In the genomic region with DNA sequence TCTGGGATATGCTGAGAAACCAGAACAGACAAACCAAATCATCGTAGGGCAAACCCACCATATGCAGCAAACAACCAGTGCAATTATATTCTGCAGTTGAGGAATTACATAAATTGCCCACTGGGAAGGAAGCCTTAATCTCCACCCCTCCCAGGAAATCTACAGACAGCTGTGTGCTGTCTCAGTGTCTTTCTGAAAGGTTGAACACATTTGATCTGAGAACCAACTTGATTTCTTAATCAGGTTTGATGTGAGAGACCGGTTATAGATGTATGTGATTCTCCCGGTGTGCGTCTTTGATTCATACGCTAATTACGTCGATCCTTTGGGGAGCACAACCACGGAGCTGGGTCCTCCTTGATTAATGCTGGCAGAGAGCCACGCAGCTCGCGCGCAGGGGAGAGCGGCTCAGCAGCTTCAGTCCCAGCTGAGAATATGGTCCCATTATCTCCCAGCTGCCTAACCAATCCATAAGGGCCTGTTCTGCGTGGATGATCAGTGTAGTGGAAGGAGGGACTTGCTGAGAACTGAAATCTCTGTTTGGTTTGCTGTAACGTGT, we compare ENCODE assay signal across 8 mouse cellular contexts.
DNase-seq lines count a peak whose midpoint lies in the region; ATAC-seq lines count a peak whose summit lies in the region.

No protein-coding gene starts in this region.

- peak overlapping the region; percentile 16 for H3K4me3 ChIP-seq in heart, embryonic 11.5 days (ENCODE audit: low read depth, low read length)
- H3K4me3 ChIP-seq in embryonic facial prominence, embryonic 14.5 days (ENCODE audit: low read depth, low read length) = peak overlapping the region; percentile 31
- peak overlapping the region; percentile 13; the same call in 1 of the 2 replicates for H3K4me3 ChIP-seq in intestine, embryonic 14.5 days (ENCODE audit: low read depth, low read length)
- 0 out of 2 replicates have a peak overlapping the region, but pooled peaks have one; percentile 16 for H3K4me3 ChIP-seq in limb, embryonic 12.5 days (replicated peaks)

- H3K36me3 ChIP-seq in heart, embryonic 11.5 days (ENCODE audit: control insufficient read depth, insufficient read depth, low read length) = no peaks in the 10 kb centered on the region
- H3K36me3 ChIP-seq in embryonic facial prominence, embryonic 14.5 days (ENCODE audit: control insufficient read depth, insufficient read depth, low read length) = no peaks in the 10 kb centered on the region
- no peaks in the 10 kb centered on the region for H3K36me3 ChIP-seq in intestine, embryonic 14.5 days (ENCODE audit: control insufficient read depth, insufficient read depth, low read length)
- no peaks in the 10 kb centered on the region for H3K36me3 ChIP-seq in limb, embryonic 12.5 days

- no peaks in the 10 kb centered on the region for H3K27me3 ChIP-seq in heart, embryonic 11.5 days (ENCODE audit: control insufficient read depth, insufficient read depth, low read length)
- no peaks in the 10 kb centered on the region for H3K27me3 ChIP-seq in embryonic facial prominence, embryonic 14.5 days (replicated peaks; ENCODE audit: control insufficient read depth, insufficient read depth, low read length)
- no peaks in the 10 kb centered on the region for H3K27me3 ChIP-seq in intestine, embryonic 14.5 days (replicated peaks; ENCODE audit: control insufficient read depth, insufficient read depth, low read length)
- H3K27me3 ChIP-seq in limb, embryonic 12.5 days = no peaks in the 10 kb centered on the region

- H3K9ac ChIP-seq in heart, embryonic 11.5 days (ENCODE audit: low read depth, low read length) = no peak overlapping the region
- peak overlapping the region; percentile 45 for H3K9ac ChIP-seq in embryonic facial prominence, embryonic 14.5 days (ENCODE audit: low read depth, low read length)
- no peak overlapping the region for H3K9ac ChIP-seq in intestine, embryonic 14.5 days (ENCODE audit: low read length)
- no peak overlapping the region for H3K9ac ChIP-seq in limb, embryonic 12.5 days (replicated peaks)

- 0 out of 2 replicates have a peak, but pooled peaks have one; percentile 31 for ATAC-seq in heart, embryonic 11.5 days (replicated peaks; ENCODE audit: insufficient number of reproducible peaks, low FRiP score, low TSS enrichment)
- peak; percentile 93 for ATAC-seq in embryonic facial prominence, embryonic 14.5 days (ENCODE audit: low read depth)
- no peak for ATAC-seq in intestine, embryonic 14.5 days (replicated peaks; ENCODE audit: low FRiP score, low TSS enrichment, low read depth)
- ATAC-seq in limb, embryonic 12.5 days (ENCODE audit: insufficient number of reproducible peaks, insufficient read depth, low FRiP score, low TSS enrichment, low read depth) = no peak
- no peak for ATAC-seq in activated CD4-positive, CD25-positive, alpha-beta regulatory T cell, adult 4 months

- H3K4me1 ChIP-seq in heart, embryonic 11.5 days (ENCODE audit: control insufficient read depth, insufficient read depth, low read length) = no peaks in the 10 kb centered on the region
- no peaks in the 10 kb centered on the region for H3K4me1 ChIP-seq in embryonic facial prominence, embryonic 14.5 days (ENCODE audit: control insufficient read depth, insufficient read depth, low read length)
- H3K4me1 ChIP-seq in intestine, embryonic 14.5 days (replicated peaks; ENCODE audit: control insufficient read depth, insufficient read depth, low read length) = no peaks in the 10 kb centered on the region
- no peaks in the 10 kb centered on the region; the same call in 1 of the 2 replicates for H3K4me1 ChIP-seq in limb, embryonic 12.5 days (replicated peaks)

- H3K4me2 ChIP-seq in heart, embryonic 11.5 days = peak overlapping the region; percentile 51
- peak overlapping the region; percentile 51 for H3K4me2 ChIP-seq in embryonic facial prominence, embryonic 14.5 days (ENCODE audit: low read depth, low read length)
- peak overlapping the region; percentile 37 for H3K4me2 ChIP-seq in intestine, embryonic 14.5 days (ENCODE audit: low read length)
- peak overlapping the region; percentile 41 for H3K4me2 ChIP-seq in limb, embryonic 12.5 days

- DNase-seq in heart, adult 11 months = no peak
- peak; percentile 55 for DNase-seq in adrenal gland, postnatal 14 days
- peak; percentile 85 for DNase-seq in embryonic facial prominence, embryonic 14.5 days (ENCODE audit: low spot score)
- peak; percentile 54 for DNase-seq in intestine, embryonic 14.5 days (ENCODE audit: low spot score)
- DNase-seq in retina, postnatal 7 days (ENCODE audit: low read depth, low spot score) = peak; percentile 44

- H3K27ac ChIP-seq in heart, embryonic 11.5 days (ENCODE audit: low read depth, low read length) = no peak overlapping the region
- 0 out of 2 replicates have a peak overlapping the region, but pooled peaks have one; percentile 23 for H3K27ac ChIP-seq in embryonic facial prominence, embryonic 14.5 days (replicated peaks; ENCODE audit: low read depth, low read length)
- no peak overlapping the region for H3K27ac ChIP-seq in intestine, embryonic 14.5 days (ENCODE audit: low read depth)
- no peak overlapping the region for H3K27ac ChIP-seq in limb, embryonic 12.5 days

- no peaks in the 10 kb centered on the region for H3K9me3 ChIP-seq in heart, embryonic 11.5 days (replicated peaks; ENCODE audit: control insufficient read depth, low read length)
- H3K9me3 ChIP-seq in embryonic facial prominence, embryonic 14.5 days (ENCODE audit: control insufficient read depth, low read length) = no peaks in the 10 kb centered on the region
- H3K9me3 ChIP-seq in intestine, embryonic 14.5 days (ENCODE audit: control insufficient read depth, low read length) = no peaks in the 10 kb centered on the region
- no peaks in the 10 kb centered on the region for H3K9me3 ChIP-seq in limb, embryonic 12.5 days

- WGBS in heart, embryonic 11.5 days (ENCODE audit: insufficient replicate concordance) = 25% methylated on average over 15 of the region's 15 CpGs
- 19% methylated on average over 15 of the region's 15 CpGs for WGBS in embryonic facial prominence, embryonic 14.5 days
- WGBS in intestine, embryonic 14.5 days = 28% methylated on average over 15 of the region's 15 CpGs
- 37% methylated on average over 15 of the region's 15 CpGs for WGBS in limb, embryonic 12.5 days

Comparison
In these comparisons a context has a peak if more than half of its experiments do, and no peak if none do; other contexts are left out.
1. ATAC-seq: peak in heart, embryonic 11.5 days (single experiment) and embryonic facial prominence, embryonic 14.5 days (single experiment); none in intestine, embryonic 14.5 days (single experiment), limb, embryonic 12.5 days (single experiment) and activated CD4-positive, CD25-positive, alpha-beta regulatory T cell, adult 4 months (single experiment).
2. Peak in every context shown above with its lines, with median percentiles within 50 percentile points of each other: H3K4me2 ChIP-seq and H3K4me3 ChIP-seq.